Mouse (Mus musculus) heart, postnatal 10 days (tissue): ENCODE results near the gene Grin3b. TPM values are rescaled to one million over a fixed set of nuclear protein-coding genes. Genes with fewer than 3 reads are reported as not detected.

ENCODE experiments used
- total RNA-seq, 2 experiments: library from RNA; stranded (reverse); gene quantifications; 2 replicates each; pipeline ENCODE4 v1.2.3; 2021

Grin3b gene
- total RNA-seq, 2 experiments from 2014 or later, result not detected

Other genes with a start within 250 kb of the Grin3b start
- gene Polrmt, start 224.1 kb upstream of the Grin3b start, total RNA-seq, result 10 to 100 TPM; 36.3 to 54.4 TPM
- gene Fgf22, start 215.6 kb upstream of the Grin3b start, total RNA-seq, result not detected
- 10 to 100 TPM; 31.8 to 34.4 TPM for gene Rnf126, start 203.8 kb upstream of the Grin3b start, total RNA-seq
- 1 to 10 TPM; 5.8 to 7.4 TPM for gene Fstl3, start 193.4 kb upstream of the Grin3b start, total RNA-seq
- gene Prss57, start 179.8 kb upstream of the Grin3b start, total RNA-seq, result not detected
- gene Palm, start 177.1 kb upstream of the Grin3b start, total RNA-seq, result 100 to 1,000 TPM in 1 of 2 experiments, 10 to 100 TPM in 1; 90.8 to 103 TPM
- gene Misp, start 149.7 kb upstream of the Grin3b start, total RNA-seq, result under 1 TPM; 0.22 to 0.30 TPM
- gene Ptbp1, start 116.3 kb upstream of the Grin3b start, total RNA-seq, result 100 to 1,000 TPM; 144 to 145 TPM
- under 1 TPM in 1 of 2 experiments, not detected in 1; 0.55 TPM for gene Prtn3, start 96.2 kb upstream of the Grin3b start, total RNA-seq
- gene Plppr3, start 96.1 kb upstream of the Grin3b start, total RNA-seq, result under 1 TPM; 0.53 to 0.89 TPM
- not detected for gene Elane, start 84.5 kb upstream of the Grin3b start, total RNA-seq
- 10 to 100 TPM in 1 of 2 experiments, 1 to 10 TPM in 1; 3.2 to 12.0 TPM for gene Cfd, start 79.9 kb upstream of the Grin3b start, total RNA-seq
- 10 to 100 TPM; 59.5 to 60.0 TPM for gene Med16, start 61.8 kb upstream of the Grin3b start, total RNA-seq
- gene Gm26602, start 59.9 kb upstream of the Grin3b start, total RNA-seq, result not detected
- under 1 TPM; 0.17 to 0.22 TPM for gene Kiss1r, start 53.7 kb upstream of the Grin3b start, total RNA-seq
- gene R3hdm4, start 49.5 kb upstream of the Grin3b start, total RNA-seq, result 10 to 100 TPM; 93.4 to 94.9 TPM
- gene Arid3a, start 43.7 kb upstream of the Grin3b start, total RNA-seq, result 1 to 10 TPM; 3.1 to 3.2 TPM
- 10 to 100 TPM; 22.7 to 23.4 TPM for gene Wdr18, start 10.6 kb upstream of the Grin3b start, total RNA-seq
- 100 to 1,000 TPM; 126 to 132 TPM for gene Tmem259, start 13.6 kb downstream of the Grin3b start, total RNA-seq
- 10 to 100 TPM; 60.3 to 65.6 TPM for gene Cnn2, start 17.9 kb downstream of the Grin3b start, total RNA-seq
- 1 to 10 TPM; 7.8 to 8.2 TPM for gene Abca7, start 25.8 kb downstream of the Grin3b start, total RNA-seq
- gene Arhgap45, start 45.9 kb downstream of the Grin3b start, total RNA-seq, result 1 to 10 TPM; 5.0 to 6.1 TPM
- 10 to 100 TPM; 79.0 to 79.1 TPM for gene Polr2e, start 69.1 kb downstream of the Grin3b start, total RNA-seq
- gene Gpx4, start 76.5 kb downstream of the Grin3b start, total RNA-seq, result 100 to 1,000 TPM; 551 to 562 TPM
- gene Sbno2, start 134.9 kb downstream of the Grin3b start, total RNA-seq, result 10 to 100 TPM; 15.1 to 17.6 TPM
- 100 to 1,000 TPM; 110 to 112 TPM for gene Stk11, start 145.1 kb downstream of the Grin3b start, total RNA-seq
- 1,000 to 10,000 TPM; 1,058 to 1,125 TPM for gene Atp5d, start 167.9 kb downstream of the Grin3b start, total RNA-seq
- 1 to 10 TPM; 3.2 to 4.1 TPM for gene Cbarp, start 170.1 kb downstream of the Grin3b start, total RNA-seq
- 100 to 1,000 TPM; 132 to 190 TPM for gene Midn, start 177.6 kb downstream of the Grin3b start, total RNA-seq
- 100 to 1,000 TPM; 113 to 134 TPM for gene Cirbp, start 195.3 kb downstream of the Grin3b start, total RNA-seq
- 1 to 10 TPM; 3.1 to 3.4 TPM for gene 1600002K03Rik, start 202.2 kb downstream of the Grin3b start, total RNA-seq
- 1 to 10 TPM; 1.4 to 1.7 TPM for gene Efna2, start 208.8 kb downstream of the Grin3b start, total RNA-seq